Mouse (Mus musculus) liver, postnatal 0 days (tissue): ENCODE measurements around the gene Rimkla.

ENCODE experiments used
- CTCF ChIP-seq: sonication (generic); IDR thresholded peaks from 2 replicates; pipeline ENCODE4 v1.5.1; 2016; ENCODE audit warnings: antibody characterized with exemption, low read depth
- EP300 ChIP-seq: IDR thresholded peaks from 2 replicates; pipeline ENCODE4 v1.6.1; 2016; ENCODE audit warnings: antibody characterized with exemption, low read depth, mild to moderate bottlenecking

DNA sequence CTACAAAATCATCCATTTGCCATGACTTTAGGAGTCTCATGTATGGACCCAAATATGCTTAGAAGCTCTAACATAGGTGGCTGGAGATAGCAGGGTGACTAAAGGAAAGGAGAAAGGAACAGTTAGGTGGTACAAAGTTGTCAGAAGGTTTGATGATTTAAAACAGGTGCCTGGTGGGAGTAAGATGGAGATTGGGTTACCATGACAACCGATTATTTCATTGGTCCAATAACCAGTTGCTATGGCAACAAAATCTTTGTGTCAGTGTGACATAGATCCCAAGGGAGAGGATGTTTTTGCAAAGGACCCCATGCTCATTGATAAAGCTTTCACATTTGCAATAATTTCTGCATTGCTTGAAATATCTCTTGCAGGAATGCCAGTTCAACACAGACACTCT, 31.6 kb upstream of the Rimkla start:
- no peak for TF ChIP-seq EP300
- TF ChIP-seq CTCF = no peak
